Mouse (Mus musculus) left cerebral cortex, postnatal 10 days (tissue): ENCODE results near the gene Hist1h2bp. TPM values are rescaled to one million over a fixed set of nuclear protein-coding genes. Genes with fewer than 3 reads are reported as not detected.
"Not testable (repeated sequence)": the region's sequence is repeated elsewhere in the genome, so short reads cannot be mapped to it uniquely, and the experiment has no call there.

Experiments used
- DNase-seq, 2 experiments: peaks; one replicate each; pipeline ENCODE4 v3.0.0; 2021 to 2022; ENCODE audit warnings: low spot score in 2 of 2, mixed read lengths in 1 of 2; ENCODE audit errors: extremely low spot score in 1 of 2
- intact Hi-C: fragments of 180-260 bp; cut with DNase I; formaldehyde crosslinking; loops from one replicate; pipeline ENCODE4 v1.15.1; 2025
- total RNA-seq, 2 experiments: library from RNA; stranded (reverse); gene quantifications; 2 replicates each; pipeline ENCODE4 v1.2.3; 2021

Gene Hist1h2bp
- 10 to 100 TPM; 16.5 to 17.0 TPM for total RNA-seq

DNA sequence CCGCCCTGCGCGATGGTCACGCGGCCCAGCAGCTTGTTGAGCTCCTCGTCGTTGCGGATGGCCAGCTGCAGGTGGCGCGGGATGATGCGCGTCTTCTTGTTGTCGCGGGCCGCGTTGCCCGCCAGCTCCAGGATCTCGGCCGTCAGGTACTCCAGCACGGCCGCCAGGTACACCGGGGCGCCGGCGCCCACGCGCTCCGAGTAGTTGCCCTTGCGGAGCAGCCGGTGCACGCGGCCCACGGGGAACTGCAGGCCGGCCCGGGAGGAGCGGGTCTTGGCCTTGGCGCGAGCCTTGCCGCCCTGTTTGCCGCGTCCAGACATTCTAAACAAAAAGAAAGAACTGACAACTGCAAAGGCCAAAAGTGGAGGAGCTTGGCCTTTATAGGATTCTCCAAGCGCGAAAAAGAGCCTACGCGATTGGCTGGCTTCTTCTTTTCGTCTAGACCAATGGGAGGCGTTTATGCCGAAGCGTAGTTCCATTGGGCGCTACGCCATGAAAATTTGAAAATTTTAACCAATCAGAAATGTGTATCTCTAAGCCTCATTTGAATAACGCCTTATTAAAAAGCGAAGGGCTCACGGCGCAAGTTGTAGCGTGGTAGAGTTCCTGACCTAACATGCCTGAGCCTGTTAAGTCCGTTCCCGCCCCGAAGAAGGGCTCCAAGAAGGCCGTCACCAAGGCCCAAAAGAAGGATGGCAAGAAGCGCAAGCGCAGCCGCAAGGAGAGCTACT, at the start of gene Hist1h2bp, which contains the start of gene Hist1h2an:
Gene Hist1h2bp, plus strand, starts transcription at position 563 of the 731 bp plus-strand sequence.
Gene Hist1h2an, minus strand, starts transcription at position 320 of the 731 bp plus-strand sequence.
- peak; percentile 87 to 99 for DNase-seq
- intact Hi-C loops = not testable (repeated sequence)

DNA sequence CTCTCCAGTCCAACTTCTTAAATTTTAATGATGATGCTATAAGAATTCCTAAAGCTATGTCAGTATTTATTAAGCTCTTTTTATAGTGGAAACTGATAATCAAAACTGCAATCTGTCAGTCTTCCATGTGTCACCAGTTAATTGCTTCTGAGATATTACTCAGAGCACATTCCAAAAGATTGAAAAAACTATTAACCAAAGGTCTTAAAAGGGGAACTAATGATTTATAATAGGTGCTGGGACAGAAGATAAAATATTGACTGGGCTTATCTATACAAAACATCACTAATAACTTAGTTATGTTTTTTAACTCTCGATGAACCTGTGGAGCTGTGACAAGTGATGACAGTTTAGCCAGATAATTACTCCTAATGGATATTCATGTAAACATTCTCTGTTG, 42.3 kb upstream of the Hist1h2bp start:
- intact Hi-C loops = no loop called here
- DNase-seq = no peak

DNA sequence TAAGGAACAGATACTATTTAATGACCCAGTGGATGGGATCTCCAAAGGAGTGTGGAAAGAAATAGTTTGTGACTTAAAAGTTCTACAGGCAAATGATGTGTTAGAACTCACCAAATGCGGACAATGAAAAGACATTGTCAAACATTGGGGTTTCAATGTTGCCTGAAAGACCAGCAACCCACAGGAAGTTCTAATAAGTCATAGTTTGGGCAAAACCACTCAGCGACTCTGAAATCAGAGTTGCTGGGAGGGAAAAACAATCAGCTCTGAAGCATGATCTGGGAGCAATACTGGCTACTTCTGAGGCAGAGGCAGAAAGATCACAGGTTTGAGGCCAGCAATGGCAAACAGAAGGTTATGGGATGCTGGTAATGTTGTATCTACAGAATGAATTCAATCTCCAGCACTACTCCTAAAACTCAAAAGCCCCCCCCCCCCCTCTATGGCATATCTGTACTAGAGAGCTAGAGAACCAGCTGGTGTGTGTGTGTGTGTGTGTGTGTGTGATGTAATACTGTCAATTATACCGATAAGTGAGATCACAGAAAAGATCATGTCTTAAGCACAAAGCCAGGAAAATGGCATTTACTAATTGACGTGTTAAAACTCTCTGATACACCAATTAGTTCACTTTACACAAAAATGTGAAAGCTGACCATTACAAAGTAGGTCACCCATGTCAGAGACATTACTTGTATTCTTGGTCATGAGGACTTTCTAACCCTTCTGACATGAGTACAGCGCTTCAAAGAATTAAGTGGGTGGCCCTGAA, 37.7 kb upstream of the Hist1h2bp start:
- intact Hi-C loops = no loop called here
- DNase-seq = no peak

DNA sequence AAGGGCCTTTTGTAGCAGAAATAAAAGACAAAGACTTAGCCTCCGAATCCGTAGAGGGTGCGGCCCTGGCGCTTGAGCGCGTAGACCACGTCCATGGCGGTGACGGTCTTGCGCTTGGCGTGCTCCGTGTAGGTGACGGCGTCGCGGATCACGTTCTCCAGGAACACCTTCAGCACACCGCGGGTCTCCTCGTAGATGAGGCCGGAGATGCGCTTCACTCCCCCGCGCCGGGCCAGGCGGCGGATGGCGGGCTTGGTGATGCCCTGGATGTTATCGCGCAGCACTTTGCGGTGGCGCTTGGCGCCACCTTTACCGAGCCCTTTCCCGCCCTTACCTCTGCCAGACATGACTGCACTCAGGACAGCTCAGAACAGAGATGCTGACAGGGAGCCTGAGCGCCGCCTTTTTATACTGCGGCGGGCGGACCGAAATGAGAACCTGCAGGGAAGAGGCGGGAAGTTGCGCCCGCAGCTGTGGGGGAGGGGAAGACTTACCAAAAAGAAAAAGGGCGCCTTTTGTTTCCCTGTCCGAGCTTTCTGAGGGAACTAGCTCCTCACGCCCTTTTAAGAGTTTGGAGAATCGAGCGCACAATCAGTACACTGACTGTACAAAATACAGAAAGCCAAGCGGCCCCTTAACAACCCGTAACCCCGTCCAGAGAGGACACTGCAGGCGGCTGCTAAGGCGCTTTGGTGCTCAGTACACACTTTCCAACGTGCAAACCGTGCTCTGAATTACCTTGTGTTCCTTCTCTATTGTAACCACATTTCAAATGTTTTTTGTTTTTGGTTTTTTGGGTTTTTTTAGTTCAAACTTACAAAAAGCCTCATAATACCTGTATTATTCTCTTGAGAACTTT, 36.9 kb upstream of the Hist1h2bp start, which contains the start of gene Hist1h4k:
Gene Hist1h4k, minus strand, starts transcription at position 347 of the 859 bp plus-strand sequence.
- intact Hi-C loops = not testable (repeated sequence)
- peak; percentile 92 to 94 for DNase-seq

DNA sequence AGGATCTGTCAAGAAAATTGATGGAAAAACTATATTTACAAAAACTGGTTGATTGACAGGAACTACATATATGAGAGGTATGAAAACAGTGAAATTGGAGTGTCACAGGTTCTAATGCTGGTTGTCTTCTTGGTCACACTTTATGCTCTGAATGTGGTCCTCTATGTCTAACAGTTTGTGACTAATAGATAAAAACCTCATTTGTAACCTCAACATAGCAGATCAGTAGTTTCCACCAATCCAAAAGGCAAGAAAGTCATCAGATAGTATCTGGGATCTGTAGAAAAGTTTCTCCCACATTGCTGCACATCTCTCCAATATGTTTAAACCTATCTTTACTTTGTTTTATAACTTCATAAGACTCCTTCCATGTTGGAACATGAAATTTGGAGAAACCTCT, 35.8 kb upstream of the Hist1h2bp start:
- no peak for DNase-seq
- intact Hi-C loops = no loop called here

DNA sequence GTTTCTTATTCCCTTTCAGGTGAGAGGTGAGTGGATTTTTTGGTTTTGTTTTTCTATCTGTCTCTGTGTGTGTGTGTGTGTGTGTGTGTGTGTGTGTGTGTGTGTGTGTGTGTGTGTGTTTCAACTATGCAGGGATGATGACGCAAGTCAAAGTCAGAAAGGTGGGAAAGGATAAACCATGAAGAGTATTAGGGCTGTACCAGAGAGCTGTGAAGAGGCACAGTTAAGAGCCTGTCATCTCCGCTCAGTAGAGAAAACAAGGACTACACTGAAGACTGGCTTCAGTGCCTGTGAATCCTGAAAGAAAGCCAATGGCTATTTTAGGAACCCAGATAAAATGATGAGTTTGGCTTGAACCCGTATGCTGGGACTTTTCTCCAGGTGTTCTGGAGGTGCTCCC, 35.4 kb upstream of the Hist1h2bp start:
- intact Hi-C loops = no loop called here
- DNase-seq = no peak

DNA sequence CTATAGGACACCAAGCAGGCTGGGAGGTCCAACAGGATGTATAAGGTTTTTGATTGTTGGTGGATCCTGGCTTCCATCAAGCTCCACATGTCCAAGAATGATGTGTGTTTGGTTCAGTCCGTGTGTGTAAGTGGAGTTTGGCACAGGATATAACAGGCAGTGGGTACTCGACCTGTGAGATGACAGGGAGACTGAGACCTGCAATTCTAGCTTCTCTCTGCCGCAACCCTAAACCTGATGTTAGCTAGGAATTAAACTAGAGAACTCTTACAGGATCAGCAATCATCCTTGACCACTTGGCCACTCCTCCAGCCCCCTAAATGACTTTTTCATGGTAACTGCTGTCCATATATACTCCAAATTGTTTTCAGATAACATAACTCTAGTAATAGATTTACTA, 34.9 kb upstream of the Hist1h2bp start:
- intact Hi-C loops = no loop called here

DNA sequence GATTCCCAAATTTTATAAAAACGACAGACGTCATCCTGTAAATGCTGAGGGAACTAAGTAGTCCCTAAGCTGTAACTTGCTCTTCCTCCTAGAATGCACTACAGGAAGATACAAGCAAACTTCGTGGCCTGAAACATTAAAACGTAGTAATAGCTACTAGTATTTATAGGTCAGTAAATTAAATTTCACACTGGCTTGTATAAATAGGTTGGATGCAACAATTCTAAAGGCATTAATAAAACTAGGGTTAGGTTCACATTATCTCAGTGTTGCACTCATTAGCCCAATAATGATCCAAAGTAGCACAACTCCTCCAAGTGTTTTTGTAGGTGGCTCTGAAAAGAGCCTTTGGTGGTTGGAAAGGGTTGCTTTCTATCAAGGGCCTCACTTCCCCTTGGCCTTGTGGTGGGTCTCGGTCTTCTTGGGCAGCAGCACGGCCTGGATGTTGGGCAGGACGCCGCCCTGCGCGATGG, 34.2 kb upstream of the Hist1h2bp start:
- intact Hi-C loops = no loop called here
- DNase-seq = no peak

More for the DNA sequence above, 34.9 kb upstream of the Hist1h2bp start:
- no peak for DNase-seq

DNA sequence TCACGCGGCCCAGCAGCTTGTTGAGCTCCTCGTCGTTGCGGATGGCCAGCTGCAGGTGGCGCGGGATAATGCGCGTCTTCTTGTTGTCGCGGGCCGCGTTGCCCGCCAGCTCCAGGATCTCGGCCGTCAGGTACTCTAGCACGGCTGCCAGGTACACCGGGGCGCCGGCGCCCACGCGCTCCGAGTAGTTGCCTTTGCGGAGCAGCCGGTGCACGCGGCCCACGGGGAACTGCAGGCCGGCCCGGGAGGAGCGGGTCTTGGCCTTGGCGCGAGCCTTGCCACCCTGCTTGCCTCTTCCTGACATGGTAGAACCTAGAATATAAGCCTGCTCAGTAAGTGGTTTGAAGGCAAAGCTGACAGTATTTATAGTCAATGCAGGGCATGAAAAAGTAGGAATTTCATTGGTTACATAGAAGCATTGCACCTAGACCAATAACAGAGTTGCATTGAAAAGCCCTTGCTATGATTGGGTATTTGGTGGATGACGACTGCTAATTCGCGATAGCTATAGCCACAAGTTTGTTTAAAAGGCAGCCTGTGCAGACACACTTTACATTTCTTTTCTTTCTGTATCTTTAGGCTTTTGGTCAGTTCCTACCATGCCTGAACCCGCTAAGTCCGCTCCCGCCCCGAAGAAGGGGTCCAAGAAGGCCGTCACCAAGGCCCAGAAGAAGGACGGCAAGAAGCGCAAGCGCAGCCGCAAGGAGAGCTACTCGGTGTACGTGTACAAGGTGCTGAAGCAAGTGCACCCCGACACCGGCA, 33.6 kb upstream of the Hist1h2bp start, which contains the start of the genes Hist1h2ak and Hist1h2bn:
Gene Hist1h2ak, minus strand, starts transcription at position 304 of the 762 bp plus-strand sequence.
Gene Hist1h2bn, plus strand, starts transcription at position 600 of the 762 bp plus-strand sequence.
- intact Hi-C loops = not testable (repeated sequence)
- DNase-seq = peak; percentile 48 to 87

DNA sequence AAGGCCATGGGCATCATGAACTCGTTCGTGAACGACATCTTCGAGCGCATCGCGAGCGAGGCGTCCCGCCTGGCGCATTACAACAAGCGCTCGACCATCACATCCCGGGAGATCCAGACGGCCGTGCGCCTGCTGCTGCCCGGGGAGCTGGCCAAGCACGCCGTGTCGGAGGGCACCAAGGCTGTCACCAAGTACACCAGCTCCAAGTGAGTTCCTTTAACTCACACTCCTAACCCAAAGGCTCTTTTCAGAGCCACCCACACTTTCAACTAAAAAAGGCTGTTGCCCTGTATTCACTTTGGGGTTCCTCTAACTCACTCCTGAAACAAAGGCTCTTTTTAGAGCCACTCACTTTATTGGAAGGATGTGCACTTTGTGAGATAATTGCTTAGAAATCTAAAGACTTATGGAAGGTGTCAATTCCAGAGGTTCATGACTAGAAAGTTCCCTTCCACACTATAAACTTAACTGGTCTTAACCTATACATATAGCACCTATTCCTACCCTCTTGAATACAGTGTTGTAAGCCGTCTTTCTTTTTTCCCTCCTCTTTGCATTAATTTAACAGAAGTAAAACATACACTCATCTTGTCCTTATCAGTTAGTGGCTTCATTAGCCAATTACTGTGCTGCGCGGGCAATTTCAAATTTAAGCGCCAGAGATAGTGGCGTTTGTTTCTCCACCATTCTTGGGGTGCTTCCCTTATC, 32.8 kb upstream of the Hist1h2bp start:
- intact Hi-C loops, DNase-seq: not testable (repeated sequence)

DNA sequence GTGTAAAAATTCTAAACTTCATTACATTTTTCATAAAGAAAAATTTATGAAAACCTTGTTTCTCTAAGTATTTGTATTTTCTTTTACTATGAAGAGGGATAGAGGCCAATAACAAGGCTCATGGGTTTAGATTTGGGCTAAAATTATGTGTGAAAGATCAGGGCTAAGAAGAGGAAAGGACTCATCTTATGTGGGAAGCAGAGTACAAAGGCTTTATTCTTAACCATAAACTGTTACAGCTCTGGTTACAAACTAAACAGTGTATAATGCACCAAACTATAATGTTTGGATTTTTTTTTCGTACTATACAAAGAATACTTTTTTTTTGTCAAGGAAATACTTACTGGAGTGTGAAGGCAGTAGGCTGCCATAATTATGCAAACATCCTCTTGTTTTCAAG, 31.6 kb upstream of the Hist1h2bp start:
- no peak for DNase-seq
- intact Hi-C loops = no loop called here

DNA sequence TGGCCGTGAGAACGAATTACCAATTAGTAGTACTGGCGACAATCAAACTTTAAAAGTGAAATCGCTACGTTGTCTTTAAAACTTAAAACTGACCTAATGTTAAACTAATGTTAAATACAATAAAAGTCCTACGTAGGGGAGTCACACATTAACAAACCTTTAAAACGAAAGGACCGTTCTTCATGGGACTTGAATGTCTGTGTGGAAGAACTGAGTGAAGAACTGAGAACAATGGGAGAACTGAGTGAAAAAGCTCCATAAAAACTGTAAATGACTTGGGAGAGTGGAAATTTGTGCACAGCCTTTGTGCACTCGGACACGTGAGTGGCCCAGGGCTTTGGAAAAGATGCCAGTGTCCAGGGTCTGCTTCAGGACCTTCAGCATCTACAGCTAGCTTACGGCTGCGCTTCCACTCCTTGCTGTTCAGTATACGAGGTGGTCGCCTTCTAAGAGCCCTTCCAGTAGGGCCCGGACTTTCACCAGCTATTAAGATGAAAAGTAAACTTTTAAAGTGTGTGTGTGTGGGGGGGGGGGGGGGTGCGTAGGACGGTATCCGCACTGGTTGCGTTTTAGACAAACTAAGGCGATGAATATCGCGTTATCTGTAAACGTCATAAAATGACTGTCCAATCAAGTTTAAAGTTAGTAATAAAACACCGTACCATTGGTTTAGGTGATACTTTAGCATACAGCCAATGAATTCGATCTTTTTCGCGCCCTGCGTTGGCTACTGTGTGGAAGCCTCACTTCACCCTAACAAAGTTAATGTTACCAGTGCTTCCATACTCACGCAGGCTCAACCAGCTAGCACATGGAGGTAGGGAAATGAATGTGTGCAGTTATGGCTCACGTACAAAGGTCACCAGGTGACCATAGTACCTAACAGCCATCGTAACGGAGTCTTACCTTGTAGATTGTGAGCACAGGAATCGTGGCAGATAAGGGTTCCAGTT, 8.2 kb upstream of the Hist1h2bp start:
- DNase-seq = peak; percentile 73 to 76
- intact Hi-C loops = no loop called here

DNA sequence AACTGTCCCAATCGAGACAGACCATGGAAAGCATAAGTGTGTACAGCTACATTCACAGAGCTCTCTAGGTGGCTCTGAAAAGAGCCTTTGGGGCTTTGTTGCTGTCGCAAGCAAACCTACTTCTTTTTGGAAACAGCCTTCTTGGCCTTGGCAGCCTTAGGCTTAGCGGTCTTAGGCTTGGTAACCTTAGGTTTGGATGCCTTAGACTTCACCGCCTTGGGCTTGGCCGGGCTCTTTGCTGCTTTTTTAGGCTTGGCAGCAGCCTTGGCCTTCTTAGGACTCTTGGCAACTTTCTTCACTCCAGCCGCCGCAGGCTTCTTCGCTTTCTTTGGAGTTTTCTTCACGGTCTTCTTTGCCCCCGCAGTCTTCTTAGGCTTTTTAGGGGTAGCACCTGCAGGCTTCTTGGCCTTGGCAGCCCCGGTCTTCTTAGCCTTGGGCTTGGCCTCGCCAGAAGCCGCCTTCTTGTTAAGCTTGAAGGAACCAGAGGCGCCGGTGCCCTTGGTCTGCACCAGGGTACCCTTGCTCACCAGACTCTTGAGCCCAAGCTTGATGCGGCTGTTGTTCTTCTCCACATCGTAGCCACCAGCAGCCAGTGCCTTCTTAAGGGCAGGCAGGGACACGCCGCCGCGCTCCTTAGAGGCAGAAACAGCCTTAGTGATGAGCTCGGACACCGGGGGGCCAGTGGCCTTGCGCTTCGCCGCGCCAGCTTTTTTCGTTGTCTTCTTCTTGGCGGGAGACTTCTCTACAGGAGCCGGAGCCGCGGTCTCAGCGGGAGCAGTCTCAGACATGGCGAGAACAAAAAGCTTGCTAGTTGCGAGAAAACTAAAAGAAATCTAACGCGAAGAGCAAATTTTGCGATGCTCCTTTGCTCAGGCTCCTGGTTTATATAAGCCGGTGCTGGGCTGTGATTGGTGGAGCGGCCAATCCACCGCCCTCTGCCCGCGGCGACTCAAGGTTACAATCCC, 7.2 kb upstream of the Hist1h2bp start, which contains the start of gene Hist1h1b:
Gene Hist1h1b, minus strand, starts transcription at position 859 of the 965 bp plus-strand sequence.
- intact Hi-C loops = no loop called here
- DNase-seq = peak in 1 of 2 experiments; percentile 51

DNA sequence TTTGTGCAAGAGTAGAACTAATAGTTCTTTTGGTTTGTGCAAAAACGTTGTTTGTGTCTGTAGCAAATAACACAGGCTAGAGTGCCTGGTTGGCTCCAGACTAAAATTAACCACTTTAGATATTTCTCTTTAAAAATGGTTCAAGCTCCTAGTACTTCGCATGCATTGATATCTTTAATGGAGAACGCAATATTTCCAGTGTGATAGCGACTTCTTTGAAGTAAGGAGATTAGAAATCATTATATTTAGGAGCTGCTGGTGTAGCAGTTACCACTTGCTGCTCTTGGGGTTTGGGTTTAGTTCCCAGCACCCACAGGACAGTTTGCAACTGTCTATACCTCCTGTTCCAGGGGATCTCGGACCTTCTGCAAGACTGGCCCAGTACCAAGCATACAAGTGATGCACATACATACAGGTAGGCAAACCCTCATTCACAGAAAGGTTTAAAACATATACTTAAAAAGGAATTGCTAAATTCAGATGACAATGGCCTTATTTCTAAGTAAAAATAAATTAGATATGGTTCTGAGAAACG, 6.2 kb upstream of the Hist1h2bp start:
- intact Hi-C loops = no loop called here
- no peak for DNase-seq

DNA sequence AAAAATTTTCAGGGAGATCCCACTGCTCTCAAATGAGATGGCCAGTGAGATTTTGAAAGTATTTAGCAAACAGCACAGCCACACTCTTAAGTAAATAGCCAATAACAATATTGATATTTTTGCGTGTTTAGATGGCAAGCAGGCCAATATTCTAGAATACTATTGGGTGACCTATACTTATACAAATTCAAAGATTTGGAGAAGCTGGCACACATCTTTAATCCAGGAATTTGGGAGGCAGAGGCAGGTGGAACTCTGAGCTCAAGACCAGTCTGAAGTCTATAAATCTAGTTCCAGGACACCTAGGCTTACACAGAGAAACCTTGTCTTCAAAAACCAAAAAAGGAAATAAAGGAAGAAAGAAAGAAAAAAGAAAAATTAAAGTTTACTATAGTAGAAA, 5.6 kb upstream of the Hist1h2bp start:
- no peak for DNase-seq
- intact Hi-C loops = no loop called here
